Mouse (Mus musculus) adrenal gland, postnatal 36 days (tissue): ENCODE measurements at regions not wholly inside any gene's neighbourhood (a gene's known extent, or its start where the extent isn't known, plus 50 kb on each side); places are given as distances from the start of the nearest gene placed in this dataset.

Experiments used
- DNase-seq, 2 experiments: peaks; one replicate each; pipeline ENCODE4 v3.0.0; 2021; ENCODE audit warnings: mixed read lengths in 1 of 2

DNA sequence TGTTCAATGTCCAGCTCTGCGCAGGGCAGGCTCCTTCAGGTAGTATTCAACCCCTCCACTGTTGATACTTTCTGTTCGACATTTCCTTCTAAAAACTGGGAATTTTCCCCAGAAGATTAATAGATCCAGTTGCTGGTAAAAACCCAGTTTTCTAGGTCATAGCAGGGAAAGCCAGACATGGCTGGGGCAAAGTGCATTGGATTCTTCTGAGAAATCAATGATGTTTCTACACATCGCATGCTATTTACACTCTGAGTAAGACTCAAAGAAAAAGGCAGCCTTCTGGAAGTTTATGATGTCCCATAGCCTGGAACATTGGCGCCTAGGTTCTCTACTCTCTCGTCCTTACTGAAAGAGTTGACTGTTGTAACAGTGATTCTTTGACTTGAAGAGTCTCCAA, 80.0 kb upstream of the Nphp3 start:
- no peak for DNase-seq

DNA sequence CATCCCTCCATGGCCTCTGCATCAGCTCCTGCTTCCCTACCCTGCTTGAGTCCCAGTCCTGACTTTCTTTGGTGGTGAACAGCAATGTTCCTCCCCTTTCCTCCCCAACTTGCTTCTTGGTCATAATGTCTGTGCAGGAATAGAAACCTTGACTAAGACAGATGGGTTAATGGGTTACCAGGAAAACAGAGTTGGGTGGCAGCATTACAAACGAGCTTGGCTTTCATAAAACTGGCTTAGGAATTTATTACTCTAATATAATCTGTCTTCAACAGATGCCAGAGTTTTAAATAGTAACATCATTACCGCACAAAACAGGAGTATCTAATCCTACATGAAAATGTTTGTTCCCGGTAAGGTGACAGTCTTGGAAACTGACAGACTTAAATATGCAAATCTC, 77.7 kb upstream of the Nphp3 start:
- DNase-seq: no peak

DNA sequence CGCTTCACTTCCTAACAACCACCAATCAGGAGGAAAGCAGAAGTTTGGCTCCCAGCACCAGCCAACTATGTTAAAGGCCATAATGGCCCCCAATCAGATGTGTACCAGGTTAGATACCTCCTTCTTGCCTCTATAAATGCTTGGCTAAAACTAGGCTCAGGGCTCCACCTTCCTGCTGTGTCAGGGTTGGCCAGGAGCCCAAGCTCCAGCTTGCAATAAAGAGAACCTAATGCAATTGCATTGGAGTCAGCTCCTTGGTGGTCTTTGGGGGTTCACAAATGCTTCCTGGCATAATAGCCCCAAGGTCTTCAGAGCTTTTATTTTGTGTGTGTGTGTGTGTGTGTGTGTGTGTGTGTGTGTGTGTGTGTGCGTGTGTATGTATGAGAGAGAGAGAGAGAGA, 76.9 kb upstream of the Nphp3 start:
- no peak for DNase-seq

DNA sequence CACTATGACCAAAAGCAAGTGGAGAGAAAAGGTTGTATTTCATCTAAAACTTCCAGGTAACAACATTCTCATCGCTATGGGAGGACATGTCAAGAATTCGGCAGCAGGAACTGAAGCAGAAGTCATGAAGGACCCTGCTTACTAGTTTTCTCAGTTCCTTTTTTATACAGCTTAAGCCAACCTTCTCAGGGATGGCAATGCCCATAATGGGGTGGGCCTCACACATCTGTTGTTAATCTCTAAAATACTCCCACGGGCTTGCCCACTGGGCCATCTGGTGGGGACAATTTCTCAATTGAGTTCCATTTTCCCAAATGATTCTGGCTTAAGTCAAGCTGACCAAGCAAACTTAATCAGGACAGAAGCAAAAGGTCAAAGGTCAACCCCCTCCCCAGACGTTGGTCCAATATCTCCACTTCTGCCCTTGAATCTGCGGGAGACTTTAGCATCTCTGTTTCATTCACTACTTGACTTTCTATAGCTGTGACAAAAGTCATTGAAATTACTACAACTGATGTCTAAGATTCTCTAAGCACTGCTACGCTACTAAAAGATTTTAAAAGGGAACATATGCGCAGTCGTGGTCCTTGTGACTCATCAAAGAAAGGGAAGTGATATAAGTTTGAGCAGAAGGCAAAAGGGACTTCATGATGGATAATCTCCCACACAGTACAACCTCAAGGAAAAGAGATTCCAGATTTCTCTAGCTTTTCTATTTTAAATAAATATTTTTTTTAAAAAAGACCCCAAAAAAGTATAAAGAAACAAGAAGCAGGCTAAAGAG, 73.4 kb upstream of the Nphp3 start:
- DNase-seq: no peak

DNA sequence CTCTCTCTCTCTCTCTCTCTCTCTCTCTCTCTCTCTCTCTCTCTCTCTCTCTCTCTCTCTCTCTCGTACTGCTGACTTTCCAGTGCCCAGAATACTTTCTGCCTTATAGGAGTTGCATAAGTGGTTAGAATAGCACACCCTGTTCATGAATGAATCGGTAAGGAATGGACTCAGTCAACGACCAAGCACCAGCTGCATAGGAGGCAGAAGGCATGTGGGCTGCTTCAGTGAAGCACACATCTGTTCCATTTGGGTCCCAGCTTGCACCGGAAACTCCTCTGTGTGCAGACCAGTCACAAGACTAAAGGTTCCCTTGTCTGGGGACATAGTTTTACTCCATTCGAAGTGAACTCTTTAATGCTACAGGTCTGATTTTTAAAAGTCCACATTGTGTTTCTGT, 64.3 kb upstream of the Nphp3 start:
- DNase-seq: no peak

DNA sequence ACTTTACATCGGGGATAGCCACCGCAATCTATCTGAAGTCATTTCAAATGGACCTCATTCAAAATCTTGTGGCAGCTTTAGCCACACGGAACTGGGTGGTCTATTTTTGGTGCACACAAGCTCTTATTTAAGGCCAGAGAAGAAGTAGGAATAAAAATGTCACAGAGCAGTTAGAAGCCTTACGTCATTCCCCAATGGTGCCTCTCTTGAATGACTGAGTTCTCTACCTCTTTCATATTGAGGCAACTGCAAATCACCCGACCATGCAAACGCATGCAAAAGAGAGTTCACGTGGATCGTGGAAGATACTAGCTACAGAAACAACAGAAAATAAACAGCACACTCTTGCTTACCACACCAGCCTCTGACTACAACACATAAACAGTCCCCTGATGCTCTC, 62.3 kb upstream of the Nphp3 start:
- no peak for DNase-seq

DNA sequence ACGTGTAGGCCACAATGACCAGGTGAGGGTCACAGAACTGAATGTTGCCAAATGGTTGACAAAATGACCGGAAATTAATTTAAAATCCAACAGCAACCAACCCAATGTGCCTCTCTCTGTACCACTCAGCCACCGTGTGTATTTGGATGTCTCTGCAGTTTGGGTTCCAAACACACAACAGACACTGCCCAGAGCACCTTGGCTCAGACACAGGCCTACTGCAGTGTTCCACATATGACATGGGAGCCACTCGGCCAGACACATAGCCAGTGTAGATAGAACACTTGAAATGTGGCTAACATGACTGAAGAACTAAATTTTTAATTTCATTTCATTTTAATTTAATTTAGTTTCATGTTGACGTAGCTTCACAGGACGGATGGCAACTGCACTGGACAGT, 61.8 kb upstream of the Nphp3 start:
- DNase-seq: no peak

DNA sequence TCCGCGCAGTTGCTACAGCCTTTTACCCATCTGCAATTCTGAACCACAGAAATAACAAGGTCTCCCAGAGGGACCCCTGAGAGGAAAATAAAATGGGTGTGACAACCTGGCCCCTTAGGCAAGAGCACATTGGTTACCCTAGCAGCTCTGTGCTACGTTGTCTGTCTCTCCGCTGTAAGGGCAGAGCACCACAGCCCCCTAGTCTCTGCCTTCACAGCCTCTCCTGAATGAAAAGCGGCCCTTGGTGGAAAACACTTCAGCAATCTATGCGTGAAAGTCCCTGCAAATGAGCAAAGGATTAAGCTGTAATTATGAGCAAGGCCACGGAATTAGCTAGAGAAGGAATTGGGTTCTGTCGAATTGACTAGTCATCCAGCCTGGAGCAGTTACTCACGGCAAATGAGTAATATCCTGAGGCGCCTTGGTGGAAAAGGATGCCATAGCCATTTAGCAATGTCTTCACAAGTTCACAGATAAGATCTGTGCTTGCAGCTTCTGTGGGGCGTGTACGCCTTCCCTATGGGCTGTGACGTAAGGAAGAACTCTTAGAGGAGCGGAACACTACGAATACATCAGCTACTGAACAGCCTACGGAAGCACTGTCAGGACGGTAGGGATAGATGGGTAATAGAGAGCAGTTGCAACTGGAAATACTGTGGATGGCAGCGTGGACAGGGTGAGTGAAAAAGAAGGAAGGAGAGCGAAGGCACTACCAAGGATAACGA, 61.0 kb upstream of the Nphp3 start:
- DNase-seq: no peak

DNA sequence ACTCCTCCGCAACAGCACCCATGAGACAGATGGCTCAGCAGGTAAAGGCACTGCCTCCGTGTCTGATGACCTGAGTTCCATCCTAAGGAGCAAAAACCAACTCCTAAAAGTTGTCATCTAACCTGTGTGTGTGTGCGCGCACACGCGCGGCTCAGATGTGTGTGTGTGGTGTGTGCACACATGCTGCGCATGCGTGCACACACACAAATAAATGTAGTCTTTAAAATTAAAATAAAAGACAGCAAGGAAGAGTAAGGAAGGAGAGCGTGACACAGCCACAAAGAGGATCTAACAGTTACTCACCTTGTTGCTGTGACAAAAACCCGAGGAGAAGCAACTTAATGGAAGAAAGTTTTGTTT, 60.5 kb upstream of the Nphp3 start:
- no peak for DNase-seq

DNA sequence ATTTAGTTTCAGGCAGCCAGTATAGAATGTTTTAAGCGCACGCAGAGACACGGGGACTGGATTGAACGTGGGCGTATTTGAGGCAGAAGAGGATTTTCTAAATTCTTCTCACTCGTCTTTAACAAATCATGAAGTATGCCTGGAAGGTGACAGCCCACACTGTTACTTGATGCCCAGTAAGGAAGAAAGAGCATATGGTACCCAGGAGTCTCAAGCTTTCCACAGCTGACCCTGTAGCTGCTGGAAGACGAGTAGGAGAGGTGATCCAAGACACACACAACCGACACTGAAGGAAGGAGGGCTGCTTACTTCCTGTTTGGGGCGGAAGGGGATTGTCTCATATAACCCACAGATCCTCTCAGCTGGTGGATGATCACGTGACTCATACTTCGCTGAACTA, 56.9 kb upstream of the Nphp3 start:
- no peak for DNase-seq

DNA sequence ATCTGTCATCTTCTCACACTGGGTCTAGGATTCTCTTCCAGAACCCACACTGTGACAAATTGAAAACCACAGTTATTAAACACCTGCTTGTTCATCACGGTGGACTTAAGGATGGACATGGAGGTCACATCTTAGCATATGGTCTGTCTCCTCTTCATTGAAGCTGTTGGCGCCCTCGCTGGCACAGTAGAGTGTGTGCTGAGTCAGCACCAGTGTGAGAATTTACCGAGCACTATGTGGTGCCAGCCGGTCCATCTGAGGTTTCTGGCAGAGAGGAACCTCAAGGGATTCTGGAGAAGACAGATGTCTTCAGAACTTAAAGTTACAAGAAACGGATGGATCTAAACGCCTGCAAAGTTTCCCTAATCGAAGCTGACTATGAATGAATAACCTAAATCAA, 50.5 kb upstream of the Nphp3 start:
- no peak for DNase-seq
